Mouse (Mus musculus): ENCODE results near the gene Mrps24. TPM values are rescaled to one million over a fixed set of nuclear protein-coding genes. Genes with fewer than 3 reads are reported as not detected.

The Mrps24 gene
- polyA plus RNA-seq, 1 experiment = 139 TPM

DNA sequence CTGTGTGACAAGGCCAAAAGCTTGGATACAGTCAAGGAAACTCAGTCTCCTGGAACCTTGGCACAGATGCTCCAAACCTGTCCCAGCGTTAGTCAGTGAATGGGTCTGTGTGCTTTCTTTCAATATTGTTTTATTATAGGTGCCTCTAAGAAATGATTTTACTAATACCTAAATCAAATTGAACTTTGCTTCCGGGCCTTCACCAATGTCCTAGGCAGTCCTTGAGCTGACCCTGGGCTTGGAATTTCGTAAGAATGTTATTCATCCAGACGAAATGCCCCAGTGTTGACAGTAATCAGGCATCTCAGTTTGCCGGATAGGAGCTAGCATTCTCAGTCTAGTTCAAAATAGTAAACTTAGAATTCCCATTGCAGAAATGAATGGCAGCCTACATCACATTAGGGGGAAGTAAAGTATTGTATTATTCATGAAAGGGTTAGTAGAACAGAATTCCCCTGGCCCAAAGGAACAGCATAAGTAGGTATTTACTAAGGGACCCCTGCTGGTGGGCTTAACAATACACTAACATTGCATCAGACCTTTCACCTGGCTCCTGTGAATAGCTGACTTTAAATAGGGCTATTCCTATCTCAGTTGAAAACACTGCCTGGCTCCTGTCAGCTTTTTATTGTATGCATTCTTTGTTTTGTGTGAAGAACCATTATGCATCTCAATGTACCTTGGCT lies 13.1 kb downstream of the Mrps24 start:
- no peaks in the 10 kb centered on the region for H3K36me3 ChIP-seq (ENCODE audit: control insufficient read depth, insufficient read depth)
- H3ac ChIP-seq (ENCODE audit: control insufficient read depth, insufficient read length) = no peak overlapping the region
- no peaks in the 10 kb centered on the region for H3K27me3 ChIP-seq (ENCODE audit: control insufficient read depth, insufficient read depth, insufficient read length)
- peaks cover 5% of the 10 kb centered on the region for H3K79me2 ChIP-seq (ENCODE audit: control insufficient read depth, insufficient read depth)
- no peak overlapping the region for H3K4me2 ChIP-seq (ENCODE audit: low read depth)
- TF ChIP-seq E2F4 (IDR thresholded peaks at IDR 0.05; ENCODE audit: insufficient read depth) = no peak
- TF ChIP-seq CEBPB (IDR thresholded peaks at IDR 0.05; ENCODE audit: insufficient read depth, poor library complexity, severe bottlenecking) = no peak
- no peak for TF ChIP-seq USF1 (IDR thresholded peaks at IDR 0.05; ENCODE audit: low read depth)
- TF ChIP-seq MYOD1 (IDR thresholded peaks at IDR 0.05; ENCODE audit: control insufficient read depth in 1 of 3, insufficient read length in 2 of 3, low read depth in 2 of 3) = no peak
- TF ChIP-seq MYOG (IDR thresholded peaks at IDR 0.05; ENCODE audit: control insufficient read depth in 1 of 3, insufficient read depth in 1 of 3, insufficient read length in 2 of 3, low read depth in 2 of 3) = no peak
- no peak for TF ChIP-seq POLR2AphosphoS2 (IDR thresholded peaks at IDR 0.05; ENCODE audit: insufficient read length, low read depth)
- no peak for TF ChIP-seq POLR2A (IDR thresholded peaks at IDR 0.05; ENCODE audit: insufficient read length, low read depth)
- no peak for TF ChIP-seq TCF12 (IDR thresholded peaks at IDR 0.05; ENCODE audit: insufficient read depth, poor library complexity, severe bottlenecking)
- no peak for TF ChIP-seq TCF3 (IDR thresholded peaks at IDR 0.05; ENCODE audit: insufficient read length, low read depth)
- no peak for TF ChIP-seq REST (IDR thresholded peaks at IDR 0.05; ENCODE audit: insufficient read depth, insufficient read length)
- no peak for TF ChIP-seq SRF (IDR thresholded peaks at IDR 0.05; ENCODE audit: control insufficient read depth, insufficient read length, low read depth)
- no peak for TF ChIP-seq MAX (IDR thresholded peaks at IDR 0.05; ENCODE audit: low read depth)
- no peak overlapping the region for H3K4me3 ChIP-seq

DNA sequence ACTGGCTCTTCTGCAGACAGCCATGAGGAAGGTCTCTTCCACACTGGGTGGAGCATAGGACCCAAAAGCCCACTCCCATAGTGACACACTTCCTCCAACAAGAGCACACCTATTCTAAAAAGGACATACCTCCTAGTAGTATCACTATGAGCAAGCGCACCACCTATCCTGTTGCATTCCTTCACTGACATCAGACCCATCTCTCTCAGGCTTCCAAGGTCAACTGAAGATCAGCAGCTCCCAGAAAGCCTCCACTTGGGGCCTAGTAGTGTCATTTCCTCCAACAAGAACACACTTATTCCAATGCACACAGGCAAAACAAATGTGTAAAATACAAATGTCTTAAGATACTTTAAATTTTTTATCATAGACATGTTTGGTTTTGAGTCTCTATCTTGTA lies 13.7 kb downstream of the Mrps24 start:
- no peak overlapping the region for H3K4me2 ChIP-seq (ENCODE audit: low read depth)
- no peak overlapping the region for H3ac ChIP-seq (ENCODE audit: control insufficient read depth, insufficient read length)
- TF ChIP-seq TCF3 (IDR thresholded peaks at IDR 0.05; ENCODE audit: insufficient read length, low read depth) (no peak), MYOG (IDR thresholded peaks at IDR 0.05; ENCODE audit: control insufficient read depth in 1 of 3, insufficient read depth in 1 of 3, insufficient read length in 2 of 3, low read depth in 2 of 3) (no peak), TCF12 (IDR thresholded peaks at IDR 0.05; ENCODE audit: insufficient read depth, poor library complexity, severe bottlenecking) (no peak), E2F4 (IDR thresholded peaks at IDR 0.05; ENCODE audit: insufficient read depth) (no peak), CEBPB (IDR thresholded peaks at IDR 0.05; ENCODE audit: insufficient read depth, poor library complexity, severe bottlenecking) (no peak)
- H3K4me3 ChIP-seq = no peak overlapping the region
- H3K27me3 ChIP-seq (ENCODE audit: control insufficient read depth, insufficient read depth, insufficient read length) = no peaks in the 10 kb centered on the region
- no peaks in the 10 kb centered on the region for H3K36me3 ChIP-seq (ENCODE audit: control insufficient read depth, insufficient read depth)
- H3K79me2 ChIP-seq (ENCODE audit: control insufficient read depth, insufficient read depth) = no peaks in the 10 kb centered on the region

DNA sequence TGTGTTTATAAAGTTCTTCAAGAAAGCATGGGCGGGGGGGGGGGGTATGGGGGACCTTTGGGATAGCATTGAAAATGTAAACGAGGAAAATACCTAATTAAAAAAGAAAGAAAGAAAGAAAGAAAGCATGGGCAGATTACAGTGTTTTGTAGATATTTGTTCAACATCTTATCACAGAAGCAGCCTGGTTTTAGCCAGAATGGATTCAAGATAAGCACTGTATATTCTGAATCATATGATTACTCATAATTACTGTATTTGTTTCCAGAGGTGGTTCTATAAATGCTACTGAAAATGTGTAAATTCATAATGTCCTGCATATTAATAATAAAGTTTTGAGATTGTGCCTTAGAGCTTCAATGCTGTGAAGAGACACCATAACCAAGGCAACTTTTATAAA lies 14.2 kb downstream of the Mrps24 start:
- Histone ChIP-seq H3K36me3 (ENCODE audit: control insufficient read depth, insufficient read depth) (no peaks in the 10 kb centered on the region), H3K4me2 (ENCODE audit: low read depth) (no peak overlapping the region), H3K27me3 (ENCODE audit: control insufficient read depth, insufficient read depth, insufficient read length) (no peaks in the 10 kb centered on the region), H3K79me2 (ENCODE audit: control insufficient read depth, insufficient read depth) (no peaks in the 10 kb centered on the region), H3ac (ENCODE audit: control insufficient read depth, insufficient read length) (no peak overlapping the region), H3K4me3 (no peak overlapping the region)
- no peak for TF ChIP-seq MYOG (IDR thresholded peaks at IDR 0.05; ENCODE audit: control insufficient read depth in 1 of 3, insufficient read depth in 1 of 3, insufficient read length in 2 of 3, low read depth in 2 of 3)
- no peak for TF ChIP-seq TCF3 (IDR thresholded peaks at IDR 0.05; ENCODE audit: insufficient read length, low read depth)
- no peak for TF ChIP-seq POLR2A (IDR thresholded peaks at IDR 0.05; ENCODE audit: insufficient read length, low read depth)
- no peak for TF ChIP-seq CEBPB (IDR thresholded peaks at IDR 0.05; ENCODE audit: insufficient read depth, poor library complexity, severe bottlenecking)
- no peak for TF ChIP-seq USF1 (IDR thresholded peaks at IDR 0.05; ENCODE audit: low read depth)
- TF ChIP-seq REST (IDR thresholded peaks at IDR 0.05; ENCODE audit: insufficient read depth, insufficient read length) = no peak
- TF ChIP-seq MAX (IDR thresholded peaks at IDR 0.05; ENCODE audit: low read depth) = no peak
- no peak for TF ChIP-seq POLR2AphosphoS2 (IDR thresholded peaks at IDR 0.05; ENCODE audit: insufficient read length, low read depth)
- no peak for TF ChIP-seq TCF12 (IDR thresholded peaks at IDR 0.05; ENCODE audit: insufficient read depth, poor library complexity, severe bottlenecking)
- TF ChIP-seq SRF (IDR thresholded peaks at IDR 0.05; ENCODE audit: control insufficient read depth, insufficient read length, low read depth) = no peak
- TF ChIP-seq E2F4 (IDR thresholded peaks at IDR 0.05; ENCODE audit: insufficient read depth) = no peak
- no peak for TF ChIP-seq MYOD1 (IDR thresholded peaks at IDR 0.05; ENCODE audit: control insufficient read depth in 1 of 3, insufficient read length in 2 of 3, low read depth in 2 of 3)

DNA sequence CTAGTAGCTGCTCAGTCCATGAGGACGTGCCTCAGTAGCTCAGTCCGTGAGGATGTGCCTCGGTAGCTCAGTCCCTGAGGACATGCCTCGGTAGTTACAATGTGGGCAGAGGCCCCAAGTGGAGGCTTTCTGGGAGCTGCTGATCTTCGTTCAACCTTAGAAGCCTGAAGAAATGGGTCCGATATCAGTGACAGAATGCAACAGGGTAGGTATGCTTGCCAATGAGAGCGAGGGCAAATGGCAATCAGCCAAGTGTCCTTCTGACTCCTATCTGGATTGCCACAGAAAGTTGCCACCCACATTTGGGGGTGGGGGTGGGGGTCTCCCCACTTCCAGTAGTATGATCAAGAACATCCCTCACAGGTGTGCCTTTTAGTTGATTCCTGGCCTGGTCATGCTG lies 14.7 kb downstream of the Mrps24 start:
- Histone ChIP-seq H3K4me2 (ENCODE audit: low read depth) (no peak overlapping the region), H3K36me3 (ENCODE audit: control insufficient read depth, insufficient read depth) (no peaks in the 10 kb centered on the region), H3K4me3 (no peak overlapping the region), H3K27me3 (ENCODE audit: control insufficient read depth, insufficient read depth, insufficient read length) (no peaks in the 10 kb centered on the region), H3ac (ENCODE audit: control insufficient read depth, insufficient read length) (no peak overlapping the region), H3K79me2 (ENCODE audit: control insufficient read depth, insufficient read depth) (no peaks in the 10 kb centered on the region)
- TF ChIP-seq POLR2AphosphoS2 (IDR thresholded peaks at IDR 0.05; ENCODE audit: insufficient read length, low read depth) (no peak), REST (IDR thresholded peaks at IDR 0.05; ENCODE audit: insufficient read depth, insufficient read length) (no peak), SRF (IDR thresholded peaks at IDR 0.05; ENCODE audit: control insufficient read depth, insufficient read length, low read depth) (no peak), MYOG (IDR thresholded peaks at IDR 0.05; ENCODE audit: control insufficient read depth in 1 of 3, insufficient read depth in 1 of 3, insufficient read length in 2 of 3, low read depth in 2 of 3) (no peak), MYOD1 (IDR thresholded peaks at IDR 0.05; ENCODE audit: control insufficient read depth in 1 of 3, insufficient read length in 2 of 3, low read depth in 2 of 3) (no peak), E2F4 (IDR thresholded peaks at IDR 0.05; ENCODE audit: insufficient read depth) (no peak), TCF12 (IDR thresholded peaks at IDR 0.05; ENCODE audit: insufficient read depth, poor library complexity, severe bottlenecking) (no peak), MAX (IDR thresholded peaks at IDR 0.05; ENCODE audit: low read depth) (no peak), POLR2A (IDR thresholded peaks at IDR 0.05; ENCODE audit: insufficient read length, low read depth) (no peak), TCF3 (IDR thresholded peaks at IDR 0.05; ENCODE audit: insufficient read length, low read depth) (no peak), CEBPB (IDR thresholded peaks at IDR 0.05; ENCODE audit: insufficient read depth, poor library complexity, severe bottlenecking) (no peak), USF1 (IDR thresholded peaks at IDR 0.05; ENCODE audit: low read depth) (no peak)

Data from myocyte (in vitro differentiated cells).